Mouse (Mus musculus): ENCODE measurements at regions not wholly inside any gene's neighbourhood (a gene's known extent, or its start where the extent isn't known, plus 50 kb on each side); places are given as distances from the start of the nearest gene placed in this dataset.

- no peaks in the 10 kb centered on the region for H3K4me1 ChIP-seq (replicated peaks; ENCODE audit: insufficient read depth, low read length)
- no peak for DNase-seq (ENCODE audit: low spot score)
- ATAC-seq (replicated peaks; ENCODE audit: low FRiP score, low read depth): no peak
- no peak overlapping the region for H3K27ac ChIP-seq
- H3K9me3 ChIP-seq (replicated peaks; ENCODE audit: low read length): no peaks in the 10 kb centered on the region
- H3K36me3 ChIP-seq (ENCODE audit: insufficient read depth, low read length): no peaks in the 10 kb centered on the region
- no peak overlapping the region for H3K9ac ChIP-seq (ENCODE audit: low read depth, low read length)
- WGBS: 88% methylated on average over 5 of the region's 5 CpGs
- no peak overlapping the region for H3K4me3 ChIP-seq (replicated peaks; ENCODE audit: low read depth, low read length)
- TF ChIP-seq CTCF (IDR thresholded peaks at IDR 0.05; ENCODE audit: low read depth): no peak
- no peaks in the 10 kb centered on the region for H3K27me3 ChIP-seq (ENCODE audit: insufficient read depth, low read length)
- H3K4me2 ChIP-seq (ENCODE audit: low read length): no peak overlapping the region
Measured at GRCm38 (mm10) chr13:106738011-106738410, 198.7 kb downstream of the Ipo11 start.

DNA sequence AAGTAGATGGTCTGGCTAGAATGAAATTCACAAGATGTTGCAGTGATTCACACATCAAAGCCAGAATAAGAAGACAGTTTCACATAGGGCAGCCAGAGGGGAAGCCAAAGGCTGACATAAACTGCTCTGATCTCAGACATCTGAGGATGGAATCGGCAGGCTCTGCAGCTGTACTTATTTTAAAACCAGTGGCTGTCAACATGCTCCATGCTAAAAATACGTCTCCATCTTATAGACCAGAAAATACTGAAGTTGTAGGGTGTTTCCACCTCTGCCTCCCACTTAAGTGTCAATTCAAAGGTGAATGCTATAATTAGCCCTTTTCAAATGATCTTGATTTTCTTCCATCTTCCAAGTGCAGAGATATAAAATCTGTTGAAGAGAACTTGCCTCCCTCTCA is 202.4 kb downstream of the Ipo11 start:
- no peak overlapping the region for H3K27ac ChIP-seq
- ATAC-seq (replicated peaks; ENCODE audit: low FRiP score, low read depth) (no peak), DNase-seq (ENCODE audit: low spot score) (no peak)
- H3K9ac ChIP-seq (ENCODE audit: low read depth, low read length): no peak overlapping the region
- no peak overlapping the region for H3K4me3 ChIP-seq (replicated peaks; ENCODE audit: low read depth, low read length)
- H3K36me3 ChIP-seq (ENCODE audit: insufficient read depth, low read length): no peaks in the 10 kb centered on the region
- no peak overlapping the region for H3K4me2 ChIP-seq (ENCODE audit: low read length)
- no peaks in the 10 kb centered on the region for H3K4me1 ChIP-seq (replicated peaks; ENCODE audit: insufficient read depth, low read length)
- no peaks in the 10 kb centered on the region for H3K27me3 ChIP-seq (ENCODE audit: insufficient read depth, low read length)
- no peaks in the 10 kb centered on the region for H3K9me3 ChIP-seq (replicated peaks; ENCODE audit: low read length)
- no peak for TF ChIP-seq CTCF (IDR thresholded peaks at IDR 0.05; ENCODE audit: low read depth)
- 45% methylated on average over 2 of the region's 2 CpGs for WGBS

DNA sequence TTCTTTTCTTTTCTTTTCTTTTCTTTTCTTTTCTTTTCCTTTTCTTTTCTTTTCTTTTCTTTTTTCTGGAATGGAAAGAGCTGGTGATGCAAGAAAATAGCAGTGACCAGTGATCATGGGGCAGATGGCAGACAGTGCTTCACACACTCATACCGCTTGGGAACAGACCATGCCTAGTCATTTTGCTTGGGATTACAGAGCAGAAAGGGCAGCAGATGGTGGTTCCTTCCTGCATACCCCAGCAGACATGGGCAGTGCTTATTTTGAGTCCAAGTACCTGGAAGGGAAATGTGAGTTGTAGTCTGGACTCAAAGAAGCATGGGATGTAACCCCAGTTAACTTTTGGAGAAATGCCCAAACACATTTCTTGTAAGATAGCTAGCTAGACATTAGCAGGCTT is 203.9 kb downstream of the Ipo11 start:
- no peak for TF ChIP-seq CTCF (IDR thresholded peaks at IDR 0.05; ENCODE audit: low read depth)
- WGBS: 75% methylated on average over 1 of the region's 1 CpGs
- Histone ChIP-seq H3K9ac (ENCODE audit: low read depth, low read length) (no peak overlapping the region), H3K36me3 (ENCODE audit: insufficient read depth, low read length) (no peaks in the 10 kb centered on the region), H3K9me3 (replicated peaks; ENCODE audit: low read length) (no peaks in the 10 kb centered on the region), H3K27ac (no peak overlapping the region), H3K27me3 (ENCODE audit: insufficient read depth, low read length) (no peaks in the 10 kb centered on the region), H3K4me2 (ENCODE audit: low read length) (no peak overlapping the region), H3K4me3 (replicated peaks; ENCODE audit: low read depth, low read length) (no peak overlapping the region), H3K4me1 (replicated peaks; ENCODE audit: insufficient read depth, low read length) (no peaks in the 10 kb centered on the region)
- ATAC-seq (replicated peaks; ENCODE audit: low FRiP score, low read depth): no peak
- DNase-seq (ENCODE audit: low spot score): no peak

- no peak overlapping the region for H3K4me2 ChIP-seq (ENCODE audit: low read length)
- H3K9ac ChIP-seq (ENCODE audit: low read depth, low read length): no peak overlapping the region
- no peak overlapping the region for H3K4me3 ChIP-seq (replicated peaks; ENCODE audit: low read depth, low read length)
- 71% methylated on average over 1 of the region's 1 CpGs for WGBS
- TF ChIP-seq CTCF (IDR thresholded peaks at IDR 0.05; ENCODE audit: low read depth): no peak
- no peak overlapping the region for H3K27ac ChIP-seq
- no peaks in the 10 kb centered on the region for H3K27me3 ChIP-seq (ENCODE audit: insufficient read depth, low read length)
- DNase-seq (ENCODE audit: low spot score) (no peak), ATAC-seq (replicated peaks; ENCODE audit: low FRiP score, low read depth) (no peak)
- H3K36me3 ChIP-seq (ENCODE audit: insufficient read depth, low read length): no peaks in the 10 kb centered on the region
- H3K9me3 ChIP-seq (replicated peaks; ENCODE audit: low read length): no peaks in the 10 kb centered on the region
- H3K4me1 ChIP-seq (replicated peaks; ENCODE audit: insufficient read depth, low read length): no peaks in the 10 kb centered on the region
Measured at GRCm38 (mm10) chr13:106723315-106723714, 213.4 kb downstream of the Ipo11 start.

- Histone ChIP-seq H3K36me3 (ENCODE audit: insufficient read depth, low read length) (no peaks in the 10 kb centered on the region), H3K9ac (ENCODE audit: low read depth, low read length) (no peak overlapping the region), H3K27ac (no peak overlapping the region), H3K4me2 (ENCODE audit: low read length) (no peak overlapping the region), H3K9me3 (replicated peaks; ENCODE audit: low read length) (no peaks in the 10 kb centered on the region), H3K27me3 (ENCODE audit: insufficient read depth, low read length) (no peaks in the 10 kb centered on the region), H3K4me1 (replicated peaks; ENCODE audit: insufficient read depth, low read length) (no peaks in the 10 kb centered on the region), H3K4me3 (replicated peaks; ENCODE audit: low read depth, low read length) (no peak overlapping the region)
- TF ChIP-seq CTCF (IDR thresholded peaks at IDR 0.05; ENCODE audit: low read depth): peak; percentile 61
- 82% methylated on average over 1 of the region's 1 CpGs for WGBS
- DNase-seq (ENCODE audit: low spot score) (peak; percentile 18), ATAC-seq (replicated peaks; ENCODE audit: low FRiP score, low read depth) (no peak)
Measured at GRCm38 (mm10) chr13:106721167-106721566, 215.6 kb downstream of the Ipo11 start.

DNA sequence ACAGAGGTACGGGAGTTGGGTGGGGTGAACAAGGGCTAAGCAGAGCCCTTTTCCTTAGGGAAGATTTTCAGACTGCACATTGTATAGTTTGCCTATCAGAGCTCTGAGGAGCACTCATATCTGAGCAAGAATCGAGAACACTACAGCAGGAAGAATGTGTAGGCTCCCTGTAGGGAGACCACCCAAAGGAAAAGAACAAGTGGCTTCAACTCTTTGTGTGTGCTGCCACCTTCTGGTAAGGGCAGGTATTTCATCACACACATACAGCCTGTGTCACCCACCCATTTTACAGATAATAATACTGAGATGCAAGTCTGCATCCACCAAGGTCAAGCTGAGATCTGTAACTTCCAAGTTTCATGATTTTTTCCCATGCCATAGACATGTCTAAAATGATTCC is 221.0 kb downstream of the Ipo11 start:
- WGBS: 44% methylated on average over 2 of the region's 2 CpGs

GRCm38 (mm10) chr13:106715234-106715633 is 221.5 kb downstream of the Ipo11 start:
- ATAC-seq (replicated peaks; ENCODE audit: low FRiP score, low read depth) (no peak; the same call in 1 of the 2 replicates), DNase-seq (ENCODE audit: low spot score) (no peak)
- H3K36me3 ChIP-seq (ENCODE audit: insufficient read depth, low read length): no peaks in the 10 kb centered on the region
- H3K9me3 ChIP-seq (replicated peaks; ENCODE audit: low read length): no peaks in the 10 kb centered on the region
- H3K4me2 ChIP-seq (ENCODE audit: low read length): no peak overlapping the region
- 75% methylated on average over 8 of the region's 8 CpGs for WGBS
- H3K27ac ChIP-seq: no peak overlapping the region
- H3K4me1 ChIP-seq (replicated peaks; ENCODE audit: insufficient read depth, low read length): no peaks in the 10 kb centered on the region
- no peak overlapping the region for H3K9ac ChIP-seq (ENCODE audit: low read depth, low read length)
- no peak overlapping the region for H3K4me3 ChIP-seq (replicated peaks; ENCODE audit: low read depth, low read length)
- no peaks in the 10 kb centered on the region for H3K27me3 ChIP-seq (ENCODE audit: insufficient read depth, low read length)
- no peak for TF ChIP-seq CTCF (IDR thresholded peaks at IDR 0.05; ENCODE audit: low read depth)

More for the DNA sequence above, 221.0 kb downstream of the Ipo11 start:
- Histone ChIP-seq H3K27me3 (ENCODE audit: insufficient read depth, low read length) (no peaks in the 10 kb centered on the region), H3K4me1 (replicated peaks; ENCODE audit: insufficient read depth, low read length) (no peaks in the 10 kb centered on the region), H3K36me3 (ENCODE audit: insufficient read depth, low read length) (no peaks in the 10 kb centered on the region), H3K9ac (ENCODE audit: low read depth, low read length) (no peak overlapping the region), H3K4me3 (replicated peaks; ENCODE audit: low read depth, low read length) (no peak overlapping the region), H3K27ac (no peak overlapping the region), H3K9me3 (replicated peaks; ENCODE audit: low read length) (no peaks in the 10 kb centered on the region), H3K4me2 (ENCODE audit: low read length) (no peak overlapping the region)
- TF ChIP-seq CTCF (IDR thresholded peaks at IDR 0.05; ENCODE audit: low read depth): peak; percentile 72
- DNase-seq (ENCODE audit: low spot score): peak; percentile 43
- ATAC-seq (replicated peaks; ENCODE audit: low FRiP score, low read depth): no peak; the same call in 1 of the 2 replicates
